Mouse (Mus musculus): ENCODE results near the gene Erc2. TPM values are rescaled to one million over a fixed set of nuclear protein-coding genes. Genes with fewer than 3 reads are reported as not detected.

Gene Erc2
- polyA plus RNA-seq, 1 experiment = not detected

DNA sequence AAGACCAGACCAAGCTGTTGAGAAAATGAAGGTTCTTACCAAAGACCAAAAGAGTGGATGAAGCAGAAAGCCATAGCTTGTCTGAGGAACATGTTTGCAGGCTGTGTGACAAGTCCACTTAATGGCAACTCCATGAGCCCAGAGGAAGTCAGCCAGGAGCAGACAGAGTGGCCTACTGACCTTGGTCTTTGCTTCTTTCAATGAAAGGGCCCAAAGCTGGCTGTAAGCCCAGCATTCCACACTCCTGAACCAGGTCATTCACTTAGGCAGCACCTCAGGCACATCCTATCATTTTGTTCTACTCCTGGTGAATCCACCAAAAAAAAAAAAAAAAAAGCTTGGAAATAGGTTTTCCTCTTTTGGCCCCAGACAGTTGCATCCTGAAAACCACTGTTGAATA is 664.3 kb downstream of the Erc2 start:
- no peak overlapping the region for H3K4me3 ChIP-seq (ENCODE audit: insufficient read depth, low read depth, low read length)
- H3K27ac ChIP-seq (replicated peaks; ENCODE audit: low read depth, low read length) = no peak overlapping the region
- no peaks in the 10 kb centered on the region for H3K4me1 ChIP-seq (ENCODE audit: control insufficient read depth, insufficient read depth, insufficient read length, low read length)

- Histone ChIP-seq H3K4me3 (ENCODE audit: insufficient read depth, low read depth, low read length) (no peak overlapping the region), H3K4me1 (ENCODE audit: control insufficient read depth, insufficient read depth, insufficient read length, low read length) (no peaks in the 10 kb centered on the region), H3K27ac (replicated peaks; ENCODE audit: low read depth, low read length) (no peak overlapping the region)
Measured at GRCm38 (mm10) chr14:28288196-28288595, 666.0 kb downstream of the Erc2 start.

GRCm38 (mm10) chr14:28288926-28289325 is 666.7 kb downstream of the Erc2 start:
- Histone ChIP-seq H3K4me1 (ENCODE audit: control insufficient read depth, insufficient read depth, insufficient read length, low read length) (no peaks in the 10 kb centered on the region), H3K4me3 (ENCODE audit: insufficient read depth, low read depth, low read length) (no peak overlapping the region), H3K27ac (replicated peaks; ENCODE audit: low read depth, low read length) (no peak overlapping the region)

- Histone ChIP-seq H3K27ac (replicated peaks; ENCODE audit: low read depth, low read length) (no peak overlapping the region), H3K4me3 (ENCODE audit: insufficient read depth, low read depth, low read length) (no peak overlapping the region)
Measured at GRCm38 (mm10) chr14:28293921-28294320, 671.7 kb downstream of the Erc2 start.

GRCm38 (mm10) chr14:28295145-28295544 is 672.9 kb downstream of the Erc2 start:
- Histone ChIP-seq H3K4me1 (ENCODE audit: control insufficient read depth, insufficient read depth, insufficient read length, low read length) (no peaks in the 10 kb centered on the region), H3K4me3 (ENCODE audit: insufficient read depth, low read depth, low read length) (no peak overlapping the region), H3K27ac (replicated peaks; ENCODE audit: low read depth, low read length) (no peak overlapping the region)

More at GRCm38 (mm10) chr14:28293921-28294320, 671.7 kb downstream of the Erc2 start:
- H3K4me1 ChIP-seq (ENCODE audit: control insufficient read depth, insufficient read depth, insufficient read length, low read length) = no peaks in the 10 kb centered on the region

DNA sequence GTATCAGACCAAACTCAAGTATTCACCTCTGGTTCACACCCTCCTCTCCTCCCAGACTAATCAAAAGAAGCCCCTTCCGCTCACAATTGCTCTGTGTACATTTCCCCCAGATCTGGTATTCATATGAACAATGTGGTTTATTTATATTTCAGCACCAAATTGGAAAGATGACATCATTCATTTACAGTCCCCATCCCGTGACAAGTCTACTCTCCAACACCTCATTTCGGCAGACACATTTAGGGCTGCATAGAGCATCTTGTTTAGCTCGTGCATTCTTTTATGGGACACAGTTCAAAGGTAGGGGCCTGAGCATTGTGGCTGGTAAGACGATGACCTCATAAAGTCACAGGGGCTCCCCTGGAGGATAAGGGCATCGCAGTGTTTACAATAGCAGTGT is 677.9 kb downstream of the Erc2 start:
- Histone ChIP-seq H3K27ac (replicated peaks; ENCODE audit: low read depth, low read length) (no peak overlapping the region), H3K4me3 (ENCODE audit: insufficient read depth, low read depth, low read length) (no peak overlapping the region), H3K4me1 (ENCODE audit: control insufficient read depth, insufficient read depth, insufficient read length, low read length) (no peaks in the 10 kb centered on the region)

- Histone ChIP-seq H3K27ac (replicated peaks; ENCODE audit: low read depth, low read length) (no peak overlapping the region), H3K4me3 (ENCODE audit: insufficient read depth, low read depth, low read length) (no peak overlapping the region), H3K4me1 (ENCODE audit: control insufficient read depth, insufficient read depth, insufficient read length, low read length) (peaks cover under 1% of the 10 kb centered on the region; the same call in 1 of the 2 replicates)
Measured at GRCm38 (mm10) chr14:28301251-28301650, 679.0 kb downstream of the Erc2 start.

DNA sequence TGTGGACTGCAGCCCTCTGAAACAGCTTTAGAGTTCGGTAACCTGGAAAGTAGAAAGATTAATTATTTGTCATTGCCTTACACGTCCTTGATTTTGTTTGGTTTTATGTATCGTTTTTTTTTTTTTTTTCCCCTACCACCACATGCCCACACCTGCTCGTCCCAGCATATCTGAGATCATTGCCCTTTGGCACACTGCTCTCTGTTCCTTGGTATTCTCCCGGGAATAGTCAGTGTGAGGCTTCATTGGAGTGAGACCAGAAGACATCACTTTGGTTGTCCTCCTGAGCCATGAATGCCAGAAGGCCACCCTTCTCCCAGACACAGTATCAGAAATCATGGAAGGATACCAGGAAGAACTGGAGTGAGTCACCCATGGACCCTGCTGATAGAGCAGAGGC is 681.9 kb downstream of the Erc2 start:
- H3K27ac ChIP-seq (replicated peaks; ENCODE audit: low read depth, low read length) = peak overlapping the region; percentile 56
- peaks cover 7% of the 10 kb centered on the region for H3K4me1 ChIP-seq (ENCODE audit: control insufficient read depth, insufficient read depth, insufficient read length, low read length)
- no peak overlapping the region for H3K4me3 ChIP-seq (ENCODE audit: insufficient read depth, low read depth, low read length)

GRCm38 (mm10) chr14:28308661-28309060 is 686.4 kb downstream of the Erc2 start:
- H3K4me1 ChIP-seq (ENCODE audit: control insufficient read depth, insufficient read depth, insufficient read length, low read length) = peaks cover 9% of the 10 kb centered on the region
- peak overlapping the region; percentile 49 for H3K4me3 ChIP-seq (ENCODE audit: insufficient read depth, low read depth, low read length)
- H3K27ac ChIP-seq (replicated peaks; ENCODE audit: low read depth, low read length) = peak overlapping the region; percentile 51

DNA sequence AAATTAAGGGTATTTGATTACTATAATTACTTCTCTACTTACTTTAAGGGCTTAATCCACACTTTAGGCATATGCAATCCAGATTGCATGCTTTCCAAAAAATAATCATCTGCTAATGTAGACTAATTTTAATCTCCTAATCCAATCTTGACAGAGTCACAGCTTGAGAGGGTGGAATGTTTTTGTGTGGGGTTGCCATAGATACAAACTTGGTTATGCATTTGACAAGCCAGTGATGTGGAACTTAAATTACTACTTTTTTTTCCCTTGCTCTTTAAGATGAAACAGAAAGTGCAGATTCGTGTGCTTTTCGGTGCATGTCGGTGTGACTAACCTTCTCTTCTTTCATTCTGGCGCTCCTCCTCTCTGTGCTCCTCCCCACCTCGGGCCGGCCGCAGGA is 694.6 kb downstream of the Erc2 start:
- H3K27ac ChIP-seq (replicated peaks; ENCODE audit: low read depth, low read length) = no peak overlapping the region
- no peak overlapping the region for H3K4me3 ChIP-seq (ENCODE audit: insufficient read depth, low read depth, low read length)
- no peaks in the 10 kb centered on the region for H3K4me1 ChIP-seq (ENCODE audit: control insufficient read depth, insufficient read depth, insufficient read length, low read length)

DNA sequence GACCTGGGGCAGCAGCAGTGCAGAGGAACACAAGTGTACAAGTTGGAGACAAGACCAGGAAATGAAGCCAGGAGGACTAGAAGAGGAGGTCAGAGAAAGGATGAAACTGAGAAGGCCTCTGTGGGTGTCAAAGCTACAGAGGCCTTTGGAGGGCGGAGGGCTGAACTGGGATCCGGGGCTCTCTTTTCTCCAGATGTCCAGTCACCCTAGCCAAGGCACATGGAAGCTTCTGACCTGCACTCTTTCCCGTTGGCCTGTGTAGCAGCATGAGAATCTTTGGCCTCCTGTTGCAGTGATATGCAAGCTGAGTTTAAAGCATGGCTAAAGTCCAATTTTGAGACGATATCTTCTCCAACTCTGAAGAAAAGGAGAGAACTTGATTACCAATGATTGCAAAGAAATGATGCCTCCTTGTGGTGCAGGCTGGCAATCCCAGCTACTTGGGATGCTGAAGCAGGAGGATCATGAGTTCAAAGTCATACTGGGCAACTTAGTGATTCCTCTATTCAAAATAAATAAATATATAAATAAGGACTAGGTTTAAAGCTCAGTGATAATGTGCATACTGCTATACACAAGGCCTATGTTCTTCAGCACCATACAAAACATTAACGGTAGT is 699.8 kb downstream of the Erc2 start:
- no peak overlapping the region for H3K27ac ChIP-seq (replicated peaks; ENCODE audit: low read depth, low read length)
- no peaks in the 10 kb centered on the region for H3K4me1 ChIP-seq (ENCODE audit: control insufficient read depth, insufficient read depth, insufficient read length, low read length)
- no peak overlapping the region for H3K4me3 ChIP-seq (ENCODE audit: insufficient read depth, low read depth, low read length)

- Histone ChIP-seq H3K4me3 (ENCODE audit: insufficient read depth, low read depth, low read length) (no peak overlapping the region), H3K27ac (replicated peaks; ENCODE audit: low read depth, low read length) (no peak overlapping the region), H3K4me1 (ENCODE audit: control insufficient read depth, insufficient read depth, insufficient read length, low read length) (no peaks in the 10 kb centered on the region)
Measured at GRCm38 (mm10) chr14:28323243-28323642, 701.0 kb downstream of the Erc2 start.

DNA sequence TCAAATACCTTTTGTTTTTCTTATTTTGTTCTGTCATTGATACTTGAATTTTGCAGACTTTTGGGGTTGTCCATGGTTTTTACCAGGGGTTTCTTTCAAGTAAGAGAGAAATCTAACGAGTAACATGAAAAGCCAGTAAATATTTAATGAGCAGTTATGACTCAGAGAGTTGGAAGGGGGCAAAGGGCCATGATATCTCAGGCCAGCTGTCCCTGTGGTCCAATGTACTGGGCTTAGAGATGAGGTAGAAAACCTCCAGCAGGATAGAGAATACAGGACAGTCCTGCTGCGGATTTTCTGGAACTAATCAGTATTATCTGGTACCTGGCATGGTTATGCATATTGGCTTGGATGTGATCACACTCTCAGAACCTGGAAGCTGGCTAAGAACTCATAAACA is 701.5 kb downstream of the Erc2 start:
- Histone ChIP-seq H3K4me1 (ENCODE audit: control insufficient read depth, insufficient read depth, insufficient read length, low read length) (no peaks in the 10 kb centered on the region), H3K27ac (replicated peaks; ENCODE audit: low read depth, low read length) (no peak overlapping the region), H3K4me3 (ENCODE audit: insufficient read depth, low read depth, low read length) (no peak overlapping the region)

- Histone ChIP-seq H3K27ac (replicated peaks; ENCODE audit: low read depth, low read length) (no peak overlapping the region), H3K4me3 (ENCODE audit: insufficient read depth, low read depth, low read length) (no peak overlapping the region), H3K4me1 (ENCODE audit: control insufficient read depth, insufficient read depth, insufficient read length, low read length) (no peaks in the 10 kb centered on the region)
Measured at GRCm38 (mm10) chr14:28326456-28326855, 704.2 kb downstream of the Erc2 start.

- H3K27ac ChIP-seq (replicated peaks; ENCODE audit: low read depth, low read length) = no peak overlapping the region
- no peaks in the 10 kb centered on the region for H3K4me1 ChIP-seq (ENCODE audit: control insufficient read depth, insufficient read depth, insufficient read length, low read length)
- no peak overlapping the region for H3K4me3 ChIP-seq (ENCODE audit: insufficient read depth, low read depth, low read length)
Measured at GRCm38 (mm10) chr14:28328512-28328911, 706.3 kb downstream of the Erc2 start.

DNA sequence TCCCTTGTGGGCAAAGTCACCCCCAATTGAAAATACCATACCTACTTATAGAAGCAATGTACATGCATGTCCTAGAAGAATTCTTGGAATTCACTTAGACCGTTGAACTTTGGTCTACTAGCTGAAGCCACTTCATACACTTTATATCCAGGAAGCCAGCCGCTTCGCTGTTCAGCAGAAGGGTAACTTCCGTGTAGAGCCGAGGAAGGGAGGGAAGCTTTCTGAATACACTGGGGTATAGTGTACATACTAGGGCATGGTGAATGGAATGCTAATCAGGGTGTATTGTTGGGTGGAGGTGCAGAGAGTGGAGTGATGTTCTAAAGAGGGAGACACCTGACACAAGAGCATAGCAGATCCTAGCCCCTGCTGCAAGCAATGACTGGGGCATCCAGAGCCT is 708.9 kb downstream of the Erc2 start:
- Histone ChIP-seq H3K4me1 (ENCODE audit: control insufficient read depth, insufficient read depth, insufficient read length, low read length) (no peaks in the 10 kb centered on the region), H3K27ac (replicated peaks; ENCODE audit: low read depth, low read length) (no peak overlapping the region), H3K4me3 (ENCODE audit: insufficient read depth, low read depth, low read length) (no peak overlapping the region)
